Mouse (Mus musculus) liver, embryonic 15.5 days (tissue): ENCODE measurements around the gene Ran. TPM values are rescaled to one million over a fixed set of nuclear protein-coding genes. Genes with fewer than 3 reads are reported as not detected.
"Not testable (repeated sequence)": the region's sequence is repeated elsewhere in the genome, so short reads cannot be mapped to it uniquely, and the experiment has no call there.

Source experiments
- ATAC-seq: fragments of 200-750 bp; cut with Nextera tagmentation; 2 replicates; pipeline ENCODE4 v1.8.0; 2017; ENCODE audit warnings: moderate number of reproducible peaks, mild to moderate bottlenecking, moderate library complexity; ENCODE audit not compliant: insufficient read depth
- H3K27ac ChIP-seq: fragments of 300-500 bp; sonication (generic); replicated peaks from 2 replicates; pipeline ENCODE4 v1.5.1; 2015; ENCODE audit warnings: mild to moderate bottlenecking, inconsistent platforms
- H3K27me3 ChIP-seq: fragments of 300-500 bp; sonication (generic); 2 replicates; pipeline ENCODE4 v1.6.1; 2015; ENCODE audit warnings: mild to moderate bottlenecking, inconsistent platforms
- H3K36me3 ChIP-seq: fragments of 300-500 bp; sonication (generic); replicated peaks from 2 replicates; pipeline ENCODE4 v1.6.1; 2015; ENCODE audit warnings: moderate library complexity, mild to moderate bottlenecking, inconsistent platforms
- H3K4me1 ChIP-seq: fragments of 300-500 bp; sonication (generic); replicated peaks from 2 replicates; pipeline ENCODE4 v1.6.1; 2015; ENCODE audit warnings: inconsistent platforms
- H3K4me2 ChIP-seq: fragments of 300-500 bp; sonication (generic); 2 replicates; pipeline ENCODE4 v1.6.1; 2015; ENCODE audit warnings: moderate library complexity, mild to moderate bottlenecking, inconsistent platforms
- H3K4me3 ChIP-seq: fragments of 300-500 bp; sonication (generic); replicated peaks from 2 replicates; pipeline ENCODE4 v1.5.1; 2015; ENCODE audit warnings: mild to moderate bottlenecking, inconsistent platforms
- H3K9ac ChIP-seq: fragments of 300-500 bp; sonication (generic); 2 replicates; pipeline ENCODE4 v1.6.1; 2015; ENCODE audit warnings: moderate library complexity, mild to moderate bottlenecking, inconsistent platforms
- H3K9me3 ChIP-seq: fragments of 300-500 bp; sonication (generic); replicated peaks from 2 replicates; pipeline ENCODE4 v1.6.1; 2016; ENCODE audit warnings: inconsistent platforms
- WGBS: fragments of 180-500 bp; shearing (Covaris S2); methylation state at CpG from one replicate; pipeline ENCODE4 v1.1.7; 2015; ENCODE audit warnings: mixed read lengths; ENCODE audit not compliant: insufficient replicate concordance; 5-methylcytosine and 5-hydroxymethylcytosine counted together
- polyA plus RNA-seq: library from polyadenylated mRNA; unstranded; fragments of >200 nt; fragmentation: Nextera tagmentation; extraction: Ambion mirVana; gene quantifications from 2 replicates; pipeline ENCODE4 v1.2.1, GENCODE M21; 2015

Ran gene
- 371 and 412 TPM in 2 replicates for polyA plus RNA-seq

- Histone ChIP-seq H3K4me3 (peak within 1 kb of the TSS; percentile 99), H3K27me3 (no peaks in the 10 kb centered on the region), H3K4me1 (peaks cover 29% of the 10 kb centered on the region), H3K9ac (peak within 1 kb of the TSS; percentile 96), H3K9me3 (no peaks in the 10 kb centered on the region), H3K27ac (peak within 1 kb of the TSS; percentile 96), H3K4me2 (peak within 1 kb of the TSS; percentile 88), H3K36me3 (peaks cover 33% of the 10 kb centered on the region)
- peak; percentile 95 for ATAC-seq
- under 1% methylated on average over 97 of the region's 102 CpGs for WGBS
Observed at GRCm38 (mm10) chr5:129019497-129020299, at the start of gene Ran. Gene Ran, plus strand, starts transcription at chr5:129020069.

- H3K27ac ChIP-seq, result no peak overlapping the region
- ATAC-seq, result no peak
- H3K4me3 ChIP-seq, result no peak overlapping the region
- no peaks in the 10 kb centered on the region for H3K27me3 ChIP-seq
- H3K4me1 ChIP-seq, result no peaks in the 10 kb centered on the region
- no peaks in the 10 kb centered on the region for H3K36me3 ChIP-seq
- H3K9me3 ChIP-seq, result no peaks in the 10 kb centered on the region
- WGBS, result 50% methylated on average over 10 of the region's 10 CpGs
- no peak overlapping the region for H3K9ac ChIP-seq
- no peak overlapping the region for H3K4me2 ChIP-seq
Observed at GRCm38 (mm10) chr5:128970878-128971277, 49.0 kb upstream of the Ran start.

- no peak overlapping the region for H3K27ac ChIP-seq
- no peaks in the 10 kb centered on the region for H3K27me3 ChIP-seq
- WGBS, result 17% methylated on average over 14 of the region's 14 CpGs
- H3K9me3 ChIP-seq, result no peaks in the 10 kb centered on the region
- H3K4me1 ChIP-seq, result no peaks in the 10 kb centered on the region
- no peak overlapping the region for H3K4me2 ChIP-seq
- no peaks in the 10 kb centered on the region for H3K36me3 ChIP-seq
- H3K4me3 ChIP-seq, result no peak overlapping the region
- ATAC-seq, result no peak
- no peak overlapping the region for H3K9ac ChIP-seq
Observed at GRCm38 (mm10) chr5:128971298-128971697, 48.6 kb upstream of the Ran start.

DNA sequence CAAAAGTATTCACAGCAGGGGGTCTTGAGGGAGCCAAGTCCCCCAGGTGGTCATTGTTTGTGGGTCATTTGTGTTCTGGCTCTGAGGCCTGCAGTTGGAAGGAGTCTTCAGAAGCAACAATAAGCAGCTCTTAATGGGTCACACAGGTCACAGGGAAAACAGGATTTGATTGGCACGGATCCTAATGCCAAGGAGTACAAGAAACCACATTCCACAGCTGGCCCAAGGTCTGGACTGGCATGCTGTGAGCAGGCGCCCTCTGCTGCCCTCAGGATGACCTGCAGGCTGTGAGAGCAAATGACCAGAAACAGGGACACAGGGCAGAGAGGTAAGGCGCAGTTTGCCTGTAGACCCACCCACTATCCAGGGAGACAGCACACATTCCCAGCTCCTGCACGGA, 43.6 kb upstream of the Ran start:
- no peak for ATAC-seq
- Histone ChIP-seq H3K4me2 (no peak overlapping the region), H3K4me1 (no peaks in the 10 kb centered on the region), H3K9me3 (no peaks in the 10 kb centered on the region), H3K4me3 (no peak overlapping the region), H3K9ac (no peak overlapping the region), H3K27me3 (no peaks in the 10 kb centered on the region), H3K36me3 (no peaks in the 10 kb centered on the region), H3K27ac (no peak overlapping the region)
- WGBS, result 26% methylated on average over 4 of the region's 4 CpGs

DNA sequence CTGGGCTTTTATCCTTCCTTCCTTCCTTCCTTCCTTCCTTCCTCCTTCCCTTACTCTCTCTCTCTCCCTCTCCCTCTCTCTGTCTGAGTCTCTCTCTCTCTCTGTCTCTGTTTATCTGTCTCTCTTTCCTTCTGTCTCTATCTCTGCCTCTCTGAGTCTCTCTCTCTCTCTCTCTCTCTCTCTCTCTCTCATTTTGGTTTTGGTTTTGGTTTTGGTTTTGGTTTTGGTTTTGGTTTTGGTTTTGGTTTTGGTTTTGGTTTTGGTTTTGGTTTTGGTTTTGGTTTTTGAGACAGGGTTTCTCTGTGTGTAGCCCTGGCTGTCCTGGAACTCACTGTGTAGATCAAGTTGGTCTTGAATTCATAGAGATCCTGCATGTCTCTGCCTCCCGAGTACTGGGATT, 42.4 kb upstream of the Ran start:
- not testable (repeated sequence) for H3K4me1 ChIP-seq, H3K4me3 ChIP-seq, H3K9ac ChIP-seq, ATAC-seq, H3K9me3 ChIP-seq, H3K4me2 ChIP-seq, H3K36me3 ChIP-seq, H3K27ac ChIP-seq, H3K27me3 ChIP-seq
- 52% methylated on average over 1 of the region's 1 CpGs for WGBS

GRCm38 (mm10) chr5:128978957-128979356, 40.9 kb upstream of the Ran start:
- no peak overlapping the region for H3K9ac ChIP-seq
- ATAC-seq, result no peak
- H3K9me3 ChIP-seq, result no peaks in the 10 kb centered on the region
- H3K4me1 ChIP-seq, result 0 out of 2 replicates have a peak, but pooled peaks cover 4% of the 10 kb centered on the region
- H3K36me3 ChIP-seq, result peaks cover 2% of the 10 kb centered on the region; the same call in 1 of the 2 replicates
- no peaks in the 10 kb centered on the region for H3K27me3 ChIP-seq
- no peak overlapping the region for H3K27ac ChIP-seq
- WGBS, result 80% methylated on average over 7 of the region's 7 CpGs
- H3K4me2 ChIP-seq, result no peak overlapping the region
- no peak overlapping the region for H3K4me3 ChIP-seq

DNA sequence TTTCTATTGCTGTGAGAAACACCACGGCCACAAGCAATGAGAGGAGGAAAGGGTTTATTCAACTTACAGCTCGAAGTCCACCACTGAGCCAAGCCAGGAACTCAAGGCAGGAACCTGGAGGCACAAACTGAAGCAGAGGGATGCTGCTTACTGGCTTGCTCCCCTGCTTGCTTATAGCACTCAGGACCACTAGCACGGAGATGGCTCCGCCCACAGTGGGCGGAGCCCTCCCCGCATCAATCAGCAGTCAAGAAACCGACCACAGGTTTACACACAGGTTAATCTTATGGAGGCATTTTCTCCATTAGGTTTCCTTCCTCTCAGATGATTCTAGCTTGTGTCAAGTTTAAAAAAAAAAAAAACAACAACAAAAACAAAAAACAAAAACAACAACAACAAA, 39.0 kb upstream of the Ran start:
- Histone ChIP-seq H3K4me3 (no peak overlapping the region), H3K27ac (no peak overlapping the region), H3K27me3 (no peaks in the 10 kb centered on the region), H3K4me1 (0 out of 2 replicates have a peak, but pooled peaks cover 4% of the 10 kb centered on the region), H3K36me3 (peaks cover 21% of the 10 kb centered on the region), H3K9ac (no peak overlapping the region), H3K9me3 (no peaks in the 10 kb centered on the region), H3K4me2 (no peak overlapping the region)
- no peak for ATAC-seq
- 38% methylated on average over 7 of the region's 7 CpGs for WGBS

- Histone ChIP-seq H3K36me3 (peaks cover 28% of the 10 kb centered on the region), H3K9me3 (no peaks in the 10 kb centered on the region)
- WGBS, result 27% methylated on average over 12 of the region's 12 CpGs
Observed at GRCm38 (mm10) chr5:128981607-128982006, 38.3 kb upstream of the Ran start.

DNA sequence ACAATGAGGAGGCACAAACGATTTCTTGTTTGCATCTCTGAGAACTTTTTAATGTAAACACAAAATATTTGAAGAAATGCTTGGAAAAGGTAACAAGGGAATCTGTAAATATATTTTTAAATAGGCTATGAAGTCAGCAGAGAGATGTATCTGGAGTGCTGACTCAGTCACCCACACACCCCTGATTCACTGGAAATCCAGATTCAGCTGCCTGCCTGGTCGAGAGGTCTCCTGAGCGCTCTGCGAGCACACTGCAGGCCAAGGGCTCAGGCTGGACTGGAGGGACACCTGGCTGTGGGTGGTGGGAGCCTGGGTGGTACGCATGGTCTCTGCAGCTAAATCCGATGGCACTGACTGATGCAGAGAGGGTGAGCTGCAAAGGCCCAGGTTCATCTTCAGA, 35.3 kb upstream of the Ran start:
- 81% methylated on average over 6 of the region's 6 CpGs for WGBS
- Histone ChIP-seq H3K4me3 (no peak overlapping the region), H3K36me3 (peaks cover 58% of the 10 kb centered on the region), H3K4me1 (0 out of 2 replicates have a peak, but pooled peaks cover 4% of the 10 kb centered on the region), H3K27me3 (no peaks in the 10 kb centered on the region), H3K27ac (no peak overlapping the region), H3K9me3 (no peaks in the 10 kb centered on the region), H3K4me2 (no peak overlapping the region), H3K9ac (no peak overlapping the region)
- no peak for ATAC-seq

More at GRCm38 (mm10) chr5:128981607-128982006, 38.3 kb upstream of the Ran start:
- Histone ChIP-seq H3K4me3 (no peak overlapping the region), H3K9ac (no peak overlapping the region), H3K27me3 (no peaks in the 10 kb centered on the region), H3K4me1 (0 out of 2 replicates have a peak, but pooled peaks cover 4% of the 10 kb centered on the region), H3K27ac (no peak overlapping the region), H3K4me2 (no peak overlapping the region)
- ATAC-seq, result peak; percentile 61

DNA sequence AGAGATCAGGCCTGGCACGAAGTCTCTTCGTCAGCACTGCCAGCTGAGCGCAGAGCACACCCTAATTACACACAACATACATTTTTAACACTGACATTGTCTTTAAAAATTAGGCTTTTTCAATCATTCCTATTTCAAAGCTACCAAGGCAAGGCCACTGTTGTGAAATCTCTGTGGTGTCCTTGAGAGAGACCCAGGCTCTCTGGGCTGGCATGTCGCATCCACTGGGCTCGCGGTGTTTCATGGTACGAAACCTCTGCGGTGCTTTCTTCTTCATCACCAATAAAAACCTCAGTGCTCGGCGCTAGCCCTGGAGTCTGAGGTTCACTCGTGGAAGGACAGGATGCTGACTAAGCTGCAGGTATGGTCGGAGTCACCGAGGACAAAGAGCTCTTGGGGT, 33.9 kb upstream of the Ran start:
- Histone ChIP-seq H3K9ac (no peak overlapping the region), H3K27me3 (no peaks in the 10 kb centered on the region), H3K27ac (no peak overlapping the region), H3K4me2 (no peak overlapping the region), H3K4me3 (no peak overlapping the region), H3K9me3 (no peaks in the 10 kb centered on the region), H3K4me1 (0 out of 2 replicates have a peak, but pooled peaks cover 4% of the 10 kb centered on the region), H3K36me3 (peaks cover 72% of the 10 kb centered on the region)
- no peak for ATAC-seq
- 92% methylated on average over 13 of the region's 13 CpGs for WGBS

DNA sequence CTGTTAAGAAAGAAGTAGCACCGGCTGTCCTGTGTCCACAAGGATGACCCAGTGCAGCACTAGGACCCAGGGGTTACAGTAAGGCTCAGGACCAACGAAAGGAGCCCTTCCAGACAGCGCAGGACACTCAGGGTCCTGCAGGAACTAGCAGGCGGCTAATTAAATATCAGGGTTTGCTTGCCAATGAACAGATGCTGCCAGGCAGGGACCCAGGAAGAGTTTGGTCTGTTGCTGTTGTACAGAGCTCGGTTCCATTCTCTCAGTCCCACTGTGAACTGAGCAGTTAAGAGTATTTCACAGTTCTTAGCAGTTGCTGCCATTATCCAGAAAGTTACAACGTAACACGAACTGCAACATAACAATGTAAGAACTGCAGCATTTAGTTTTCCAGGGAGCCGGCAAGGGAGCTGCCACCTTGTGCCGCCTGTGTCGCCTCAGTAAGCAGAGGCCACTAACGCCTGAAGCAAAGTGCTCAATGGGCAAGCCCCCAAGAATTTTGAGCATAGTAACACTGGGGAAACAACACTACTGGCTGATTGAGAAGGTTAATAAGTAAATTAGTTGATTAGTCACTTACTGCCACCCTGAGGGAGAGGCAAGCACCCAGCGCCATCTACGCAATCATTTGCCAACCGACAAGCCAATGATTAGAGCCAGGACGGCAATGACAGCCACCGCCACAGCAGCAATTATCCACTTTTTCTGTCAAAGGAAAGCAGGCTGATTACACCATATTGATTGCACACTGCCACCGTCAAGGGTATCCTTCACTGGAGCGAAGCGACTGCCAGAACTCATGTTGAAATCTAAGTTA, 32.5 kb upstream of the Ran start:
- no peak for ATAC-seq
- Histone ChIP-seq H3K4me1 (no peaks in the 10 kb centered on the region), H3K4me3 (no peak overlapping the region), H3K27me3 (no peaks in the 10 kb centered on the region), H3K9ac (no peak overlapping the region), H3K27ac (no peak overlapping the region), H3K36me3 (peaks cover 86% of the 10 kb centered on the region), H3K9me3 (no peaks in the 10 kb centered on the region), H3K4me2 (no peak overlapping the region)
- 90% methylated on average over 19 of the region's 19 CpGs for WGBS
